Mouse (Mus musculus) embryonic facial prominence, embryonic 10.5 days (tissue): ENCODE results near the gene Cmtm2b. TPM values are rescaled to one million over a fixed set of nuclear protein-coding genes. Genes with fewer than 3 reads are reported as not detected.
"Not testable (repeated sequence)": the region's sequence is repeated elsewhere in the genome, so short reads cannot be mapped to it uniquely, and the experiment has no call there.

Experiments used
- DNase-seq: peaks from one replicate; pipeline ENCODE4 v3.0.0-alpha.2; 2017; ENCODE audit warnings: low spot score
- H3K27ac ChIP-seq: fragments of 300-500 bp; sonication (generic); replicated peaks from 2 replicates; pipeline ENCODE4 v1.5.1; 2016; ENCODE audit warnings: mild to moderate bottlenecking
- H3K27me3 ChIP-seq: fragments of 300-500 bp; sonication (generic); replicated peaks from 2 replicates; pipeline ENCODE4 v1.6.1; 2016; ENCODE audit warnings: low read depth, mild to moderate bottlenecking; ENCODE audit not compliant: poor library complexity, severe bottlenecking
- H3K36me3 ChIP-seq: fragments of 300-500 bp; sonication (generic); replicated peaks from 2 replicates; pipeline ENCODE4 v1.6.1; 2016; ENCODE audit warnings: mild to moderate bottlenecking, moderate library complexity
- H3K4me1 ChIP-seq: fragments of 300-500 bp; sonication (generic); 2 replicates; pipeline ENCODE4 v1.6.1; 2016
- H3K4me3 ChIP-seq: fragments of 300-500 bp; sonication (generic); 2 replicates; pipeline ENCODE4 v1.5.1; 2016; ENCODE audit warnings: mild to moderate bottlenecking, moderate library complexity
- H3K9me3 ChIP-seq: fragments of 300-500 bp; sonication (generic); 2 replicates; pipeline ENCODE4 v1.6.1; 2016; ENCODE audit warnings: mild to moderate bottlenecking
- WGBS: fragments of 180-500 bp; shearing (Covaris S2); methylation state at CpG from one replicate; pipeline ENCODE4 v1.1.7; 2016; 5-methylcytosine and 5-hydroxymethylcytosine counted together
- polyA plus RNA-seq: library from polyadenylated mRNA; unstranded; fragments of >200 nt; fragmentation: Nextera tagmentation; extraction: Ambion mirVana; gene quantifications from 2 replicates; pipeline ENCODE4 v1.2.1, GENCODE M21; 2016

Cmtm2b gene
- polyA plus RNA-seq = not detected in 2 replicates

DNA sequence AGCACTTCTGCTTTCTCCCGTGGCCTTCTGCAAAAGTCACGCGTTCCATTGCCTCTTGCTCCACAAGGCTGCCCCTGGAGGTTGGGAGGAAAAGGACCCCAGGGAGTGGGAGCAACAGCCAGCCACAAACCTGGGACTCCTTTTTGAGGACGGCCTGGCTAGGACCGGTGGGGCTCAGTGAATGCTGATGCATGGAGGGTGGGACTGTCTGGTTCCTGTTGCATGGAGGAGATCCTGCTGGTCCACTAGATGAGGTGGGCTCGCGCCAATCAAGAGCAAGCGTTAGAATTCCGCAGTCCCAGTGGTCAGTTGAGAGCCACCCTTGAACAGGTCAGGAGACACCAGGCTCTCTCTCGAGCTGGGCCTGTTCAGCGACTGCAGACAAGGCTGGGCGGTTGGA lies at the start of gene Cmtm2b:
TSS of gene Cmtm2b (plus strand) at position 301 of the 400 bp plus-strand sequence.
- not testable (repeated sequence) for H3K4me1 ChIP-seq, H3K9me3 ChIP-seq, H3K27me3 ChIP-seq, DNase-seq, H3K36me3 ChIP-seq, H3K4me3 ChIP-seq, H3K27ac ChIP-seq
- 86% methylated on average over 12 of the region's 12 CpGs for WGBS

DNA sequence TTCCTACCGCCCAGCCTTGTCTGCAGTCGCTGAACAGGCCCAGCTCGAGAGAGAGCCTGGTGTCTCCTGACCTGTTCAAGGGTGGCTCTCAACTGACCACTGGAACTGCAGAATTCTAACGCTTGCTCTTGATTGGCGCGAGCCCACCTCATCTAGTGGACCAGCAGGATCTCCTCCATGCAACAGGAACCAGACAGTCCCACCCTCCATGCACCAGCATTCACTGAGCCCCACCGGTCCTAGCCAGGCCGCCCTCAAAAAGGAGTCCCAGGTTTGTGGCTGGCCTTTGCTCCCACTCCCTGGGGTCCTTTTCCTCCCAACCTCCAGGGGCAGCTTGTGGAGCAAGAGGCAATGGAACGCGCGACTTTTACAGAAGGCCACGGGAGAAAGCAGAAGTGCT lies 28.9 kb upstream of the Cmtm2b start, which contains the start of gene Cmtm2a:
TSS of gene Cmtm2a (minus strand) at position 101 of the 400 bp plus-strand sequence.
- 88% methylated on average over 12 of the region's 12 CpGs for WGBS
- not testable (repeated sequence) for DNase-seq, H3K27ac ChIP-seq, H3K4me1 ChIP-seq, H3K36me3 ChIP-seq, H3K9me3 ChIP-seq, H3K27me3 ChIP-seq, H3K4me3 ChIP-seq

DNA sequence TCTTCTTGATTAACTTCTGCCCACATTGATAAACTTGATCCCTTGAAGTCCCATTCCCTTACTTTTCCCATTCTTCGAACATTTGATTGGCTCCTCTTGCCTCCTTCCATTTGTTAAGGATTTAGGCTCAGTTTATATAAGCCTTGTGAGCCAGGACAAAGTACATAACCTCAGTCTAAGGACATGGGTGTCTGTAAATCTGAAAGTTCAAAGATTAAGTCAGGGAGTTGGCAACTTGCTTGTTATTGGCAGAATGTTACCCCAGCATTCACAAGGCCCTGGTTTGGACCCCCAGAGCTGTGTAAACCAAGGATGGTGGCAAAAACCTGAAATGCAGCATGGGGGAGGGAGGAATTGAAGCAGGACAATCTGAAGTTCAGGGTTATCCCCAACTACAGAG lies 27.6 kb upstream of the Cmtm2b start:
- no peaks in the 10 kb centered on the region for H3K27me3 ChIP-seq
- H3K4me3 ChIP-seq = no peak overlapping the region
- no peak for DNase-seq
- H3K27ac ChIP-seq = no peak overlapping the region
- H3K4me1 ChIP-seq = peaks cover 3% of the 10 kb centered on the region; the same call in 1 of the 2 replicates
- no peaks in the 10 kb centered on the region for H3K36me3 ChIP-seq
- H3K9me3 ChIP-seq = no peaks in the 10 kb centered on the region
- WGBS = 90% methylated on average over 1 of the region's 1 CpGs

DNA sequence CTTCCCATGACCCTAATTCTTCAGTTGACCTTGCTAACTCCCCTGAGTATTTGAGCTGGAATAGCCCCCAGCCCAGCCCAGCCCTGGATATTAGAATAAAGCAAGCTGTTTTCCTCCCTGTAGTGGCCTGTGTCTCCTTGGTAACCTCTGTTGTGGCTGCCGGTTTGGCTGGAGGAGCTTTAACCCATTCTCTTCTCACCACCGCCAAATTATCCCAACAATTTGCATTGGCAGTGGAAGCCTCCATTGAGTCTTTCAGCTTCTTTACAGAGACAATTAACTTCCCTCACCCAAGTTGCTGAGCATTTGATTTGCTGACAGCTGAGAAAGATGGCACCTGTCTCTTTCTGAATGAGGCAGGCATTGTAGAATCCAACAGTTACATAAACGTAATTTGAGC lies 20.5 kb upstream of the Cmtm2b start:
- H3K36me3 ChIP-seq, H3K27me3 ChIP-seq, H3K27ac ChIP-seq, H3K4me3 ChIP-seq, H3K9me3 ChIP-seq: not testable (repeated sequence)
- H3K4me1 ChIP-seq = peaks cover 16% of the 10 kb centered on the region
- peak; percentile 37 for DNase-seq
- 14% methylated on average over 3 of the region's 3 CpGs for WGBS

DNA sequence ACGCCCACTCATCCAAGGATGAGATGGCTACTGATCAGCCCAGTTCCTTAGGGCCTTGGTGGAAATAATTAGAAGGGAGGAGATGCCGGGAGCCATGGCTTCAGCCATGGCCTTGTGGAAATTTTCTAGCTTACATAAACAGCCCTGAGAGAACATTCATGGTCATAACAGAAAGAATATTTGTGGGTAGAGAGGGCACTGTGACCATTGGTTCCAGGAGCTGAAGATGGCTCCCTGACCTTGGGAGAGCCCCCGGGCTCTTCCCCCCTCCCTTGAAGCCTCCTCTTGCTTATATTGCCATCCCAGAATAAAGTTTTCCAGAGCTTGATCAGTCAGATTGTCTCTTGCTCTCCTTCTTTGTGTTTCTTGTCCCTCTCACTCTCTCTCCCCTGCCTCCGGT lies 19.5 kb upstream of the Cmtm2b start:
- not testable (repeated sequence) for H3K27me3 ChIP-seq, H3K36me3 ChIP-seq, DNase-seq, H3K27ac ChIP-seq, H3K4me3 ChIP-seq, H3K9me3 ChIP-seq
- H3K4me1 ChIP-seq = peaks cover 13% of the 10 kb centered on the region
- WGBS = 87% methylated on average over 4 of the region's 4 CpGs

DNA sequence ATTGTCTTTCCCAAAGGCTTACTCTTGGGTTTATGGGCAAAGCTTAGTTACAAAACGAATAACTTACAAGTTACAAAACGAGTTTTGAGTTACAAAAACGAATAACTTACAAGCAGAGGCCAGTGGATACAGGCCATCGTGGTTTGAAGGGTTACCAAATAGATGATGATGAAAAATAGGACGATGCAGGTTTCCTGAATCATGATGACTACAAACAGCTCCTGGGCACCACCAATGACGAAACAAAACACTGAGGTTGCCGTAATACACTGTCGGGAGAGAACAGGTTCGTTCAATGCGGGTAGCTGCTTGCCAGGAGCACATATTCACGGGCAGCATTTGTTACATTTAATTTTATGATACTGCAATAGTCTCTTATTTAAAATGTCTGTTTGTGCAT lies 17.1 kb upstream of the Cmtm2b start:
- Histone ChIP-seq H3K9me3 (no peaks in the 10 kb centered on the region), H3K27me3 (no peaks in the 10 kb centered on the region), H3K4me1 (peaks cover 13% of the 10 kb centered on the region), H3K36me3 (no peaks in the 10 kb centered on the region), H3K4me3 (no peak overlapping the region), H3K27ac (no peak overlapping the region)
- WGBS = 88% methylated on average over 11 of the region's 11 CpGs
- no peak for DNase-seq

DNA sequence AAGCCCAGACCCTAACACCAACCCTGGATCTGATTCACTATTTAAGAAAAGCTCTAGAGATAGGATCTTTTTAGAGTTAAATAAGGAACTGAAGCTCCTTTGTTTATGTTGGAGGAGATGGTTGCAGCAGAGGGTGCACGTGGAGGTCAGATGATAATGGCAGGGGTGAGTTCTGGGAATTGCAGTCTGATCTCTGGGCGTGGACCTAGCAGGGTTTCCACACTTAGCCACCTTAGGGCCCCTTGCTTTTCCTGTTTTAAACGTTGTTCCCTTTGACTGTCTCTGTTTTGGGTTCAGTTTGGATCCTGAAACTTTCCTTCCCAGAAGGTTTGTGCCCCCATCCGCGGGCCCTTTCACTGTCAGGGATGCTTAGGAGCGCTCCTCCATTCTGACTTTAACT lies 13.7 kb upstream of the Cmtm2b start:
- 56% methylated on average over 6 of the region's 6 CpGs for WGBS

DNA sequence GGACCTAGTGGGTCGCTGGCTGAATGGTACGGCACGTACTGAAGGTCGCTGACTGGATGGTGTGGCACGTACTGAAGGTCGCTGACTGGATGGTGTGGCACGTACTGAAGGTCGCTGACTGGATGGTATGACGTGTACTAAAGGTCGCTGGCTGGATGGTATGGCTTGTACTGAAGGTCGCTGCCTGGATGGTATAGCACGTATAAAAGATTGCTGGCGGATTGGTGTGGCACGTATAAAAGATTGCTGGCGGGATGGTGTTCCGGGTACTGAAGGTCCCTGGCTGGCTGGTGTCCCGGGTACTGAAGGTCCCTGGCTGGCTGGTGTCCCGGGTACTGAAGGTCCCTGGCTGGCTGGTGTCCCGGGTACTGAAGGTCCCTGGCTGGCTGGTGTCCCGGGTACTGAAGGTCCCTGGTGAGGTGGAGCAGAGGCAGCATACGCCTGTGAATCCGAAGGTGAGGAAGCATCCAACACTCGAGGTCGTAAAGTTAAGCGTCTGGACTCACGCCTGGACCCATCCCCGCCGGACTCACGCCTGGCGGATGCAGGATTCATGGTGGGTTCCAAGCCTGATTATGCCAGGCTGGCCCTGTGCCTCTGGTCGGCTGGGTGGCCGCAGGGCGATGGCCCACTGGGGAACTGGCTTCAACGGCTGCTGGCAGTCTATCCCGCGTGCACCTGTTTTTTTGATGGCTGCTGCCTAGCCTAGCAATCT lies 12.4 kb upstream of the Cmtm2b start, which contains the start of the genes Gm45711 and Cmtm1:
TSS of gene Gm45711 (minus strand) at position 641 of the 715 bp plus-strand sequence.
TSS of gene Cmtm1 (minus strand) at position 705 of the 715 bp plus-strand sequence.
- not testable (repeated sequence) for H3K9me3 ChIP-seq, H3K27me3 ChIP-seq, H3K27ac ChIP-seq, H3K4me1 ChIP-seq, H3K36me3 ChIP-seq, H3K4me3 ChIP-seq, DNase-seq
- WGBS = 90% methylated on average over 36 of the region's 36 CpGs

More for the DNA sequence above, 13.7 kb upstream of the Cmtm2b start:
- not testable (repeated sequence) for H3K27ac ChIP-seq, H3K4me1 ChIP-seq, H3K27me3 ChIP-seq, H3K36me3 ChIP-seq, H3K9me3 ChIP-seq, DNase-seq, H3K4me3 ChIP-seq

DNA sequence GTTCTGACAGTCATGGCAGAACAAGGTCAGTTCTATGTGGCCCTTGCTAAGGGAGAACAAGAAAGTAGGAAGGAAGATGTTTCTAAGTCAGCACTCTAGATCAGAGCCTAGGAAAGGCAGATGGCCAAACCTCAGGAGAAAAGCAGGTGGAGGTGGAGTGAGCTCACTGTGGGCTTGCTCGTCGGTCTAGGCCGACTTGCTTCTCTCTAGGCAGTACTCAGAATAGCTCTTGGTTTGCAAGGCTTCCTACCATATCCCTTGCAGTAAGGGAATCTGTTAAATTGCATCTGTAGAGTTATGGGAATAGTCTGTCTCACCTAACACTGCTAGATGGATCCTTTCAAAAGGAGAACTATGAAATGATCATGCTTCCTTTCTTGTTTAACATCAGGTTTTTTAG lies 10.0 kb upstream of the Cmtm2b start:
- not testable (repeated sequence) for DNase-seq, H3K27ac ChIP-seq, H3K9me3 ChIP-seq, H3K27me3 ChIP-seq, H3K4me1 ChIP-seq, H3K36me3 ChIP-seq, H3K4me3 ChIP-seq
- 90% methylated on average over 3 of the region's 3 CpGs for WGBS

DNA sequence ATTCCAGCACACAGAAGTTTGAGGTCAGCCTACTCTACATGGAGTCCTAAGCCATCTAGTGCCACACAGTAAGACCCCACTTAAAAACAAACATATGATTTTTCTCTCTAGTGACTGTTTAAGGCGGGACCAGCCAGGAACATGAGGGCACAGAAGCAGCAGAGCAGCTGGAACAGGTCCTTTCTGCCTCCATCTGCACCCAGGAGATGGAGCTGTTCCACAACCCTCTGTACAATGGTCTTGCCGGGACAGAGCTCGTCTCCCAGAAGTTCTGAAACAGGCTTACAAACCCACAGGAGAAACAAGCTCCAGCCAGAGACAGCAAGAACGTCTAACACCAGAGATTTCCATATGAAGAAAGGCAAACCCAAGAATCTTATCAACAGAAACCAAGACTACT lies 8.7 kb upstream of the Cmtm2b start:
- Histone ChIP-seq H3K27ac (no peak overlapping the region), H3K4me3 (no peak overlapping the region), H3K4me1 (no peaks in the 10 kb centered on the region), H3K27me3 (no peaks in the 10 kb centered on the region), H3K9me3 (no peaks in the 10 kb centered on the region), H3K36me3 (no peaks in the 10 kb centered on the region)
- no peak for DNase-seq
- 79% methylated on average over 4 of the region's 4 CpGs for WGBS

DNA sequence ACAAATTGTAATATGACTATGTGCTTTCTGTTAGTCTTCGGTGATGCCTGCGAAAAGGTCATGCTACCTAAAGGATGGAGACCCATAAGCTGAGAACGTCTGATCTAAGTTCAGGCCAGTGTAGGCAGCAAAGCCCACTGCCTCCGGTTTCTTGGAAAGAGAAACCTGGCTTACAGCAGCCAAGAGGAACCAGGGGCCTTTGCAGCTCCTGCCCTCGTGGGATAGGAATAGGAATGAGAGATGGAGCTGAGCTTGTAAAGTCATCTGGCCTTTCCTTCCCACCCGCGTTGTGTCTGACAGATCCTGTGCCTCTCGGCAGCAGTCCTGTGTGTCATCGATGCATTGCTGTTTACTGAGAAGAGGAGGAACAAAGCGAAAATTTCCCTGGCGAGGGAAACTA lies 763 bp upstream of the Cmtm2b start, which contains the start of gene Gm11020:
TSS of gene Gm11020 (plus strand) at position 301 of the 400 bp plus-strand sequence.
- H3K4me1 ChIP-seq, H3K4me3 ChIP-seq, H3K36me3 ChIP-seq, H3K27ac ChIP-seq, H3K27me3 ChIP-seq, DNase-seq, H3K9me3 ChIP-seq: not testable (repeated sequence)
- WGBS = 82% methylated on average over 11 of the region's 11 CpGs

DNA sequence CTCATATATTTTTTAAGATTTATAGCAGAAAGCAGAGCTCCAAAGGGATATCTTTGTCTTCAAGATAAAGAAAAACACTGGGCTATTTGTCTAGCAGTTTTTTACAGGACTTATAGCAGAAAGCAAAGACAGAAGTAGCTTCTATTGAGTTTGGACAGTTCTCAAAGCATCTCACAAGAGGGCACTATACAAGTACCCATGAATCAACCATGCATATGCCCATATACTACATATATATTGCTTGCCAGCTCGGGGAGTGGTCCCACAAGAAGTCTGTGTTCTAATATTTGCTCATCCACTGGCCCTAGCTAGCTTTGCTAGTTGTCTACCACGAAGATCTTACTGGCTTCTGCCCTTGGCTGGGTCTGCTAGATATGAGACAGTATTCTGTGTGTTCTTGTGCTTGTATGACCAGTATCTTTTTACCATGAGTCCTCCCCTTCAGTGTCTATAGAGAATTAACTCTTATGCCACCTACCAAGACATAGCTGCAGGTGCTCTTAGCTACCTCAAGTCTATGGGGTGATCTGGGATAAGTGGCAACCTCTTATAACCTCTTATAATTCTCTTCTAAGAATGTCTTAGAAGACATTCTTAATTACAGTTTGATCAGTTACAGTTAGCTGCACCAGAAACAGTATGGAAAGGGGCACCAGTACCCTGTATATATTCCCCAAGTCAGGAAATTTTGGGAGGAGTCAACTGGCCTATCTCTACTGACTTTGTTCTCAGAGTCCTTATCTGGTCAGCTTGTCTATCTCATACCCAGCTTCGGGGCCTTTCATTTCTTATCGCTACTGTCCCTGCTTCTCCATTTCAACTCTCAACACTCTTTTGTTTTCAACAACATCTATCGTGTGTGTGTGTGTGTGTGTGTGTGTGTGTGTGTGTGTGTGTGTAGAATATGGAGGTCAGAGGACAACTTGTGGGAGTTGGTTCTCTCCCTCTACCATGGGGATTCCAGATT lies 10.9 kb downstream of the Cmtm2b start:
- no peaks in the 10 kb centered on the region for H3K4me1 ChIP-seq
- 79% methylated on average over 5 of the region's 5 CpGs for WGBS
- H3K4me3 ChIP-seq = no peak overlapping the region
- no peaks in the 10 kb centered on the region for H3K36me3 ChIP-seq
- no peaks in the 10 kb centered on the region for H3K9me3 ChIP-seq
- no peak overlapping the region for H3K27ac ChIP-seq
- no peaks in the 10 kb centered on the region for H3K27me3 ChIP-seq
- peak; percentile 4 for DNase-seq
